Mouse (Mus musculus) neural tube, embryonic 15.5 days (tissue): ENCODE data around the gene Dclk2. TPM values are rescaled to one million over a fixed set of nuclear protein-coding genes. Genes with fewer than 3 reads are reported as not detected.

ENCODE experiments used
- ATAC-seq: fragments of 200-750 bp; cut with Nextera tagmentation; 2 replicates; pipeline ENCODE4 v1.8.0; 2017; ENCODE audit warnings: mild to moderate bottlenecking, moderate TSS enrichment, moderate library complexity; ENCODE audit not compliant: low FRiP score
- H3K27ac ChIP-seq: fragments of 300-500 bp; sonication (generic); replicated peaks from 2 replicates; pipeline ENCODE4 v1.5.1; 2015; ENCODE audit warnings: mild to moderate bottlenecking, inconsistent platforms
- H3K27me3 ChIP-seq: fragments of 300-500 bp; sonication (generic); replicated peaks from 2 replicates; pipeline ENCODE4 v1.6.1; 2015; ENCODE audit warnings: inconsistent platforms
- H3K36me3 ChIP-seq: fragments of 300-500 bp; sonication (generic); 2 replicates; pipeline ENCODE4 v1.6.1; 2015; ENCODE audit warnings: inconsistent platforms
- H3K4me1 ChIP-seq: fragments of 300-500 bp; sonication (generic); 2 replicates; pipeline ENCODE4 v1.6.1; 2015; ENCODE audit warnings: inconsistent platforms
- H3K4me2 ChIP-seq: fragments of 300-500 bp; sonication (generic); 2 replicates; pipeline ENCODE4 v1.6.1; 2015; ENCODE audit warnings: inconsistent platforms, mild to moderate bottlenecking, moderate library complexity
- H3K4me3 ChIP-seq: fragments of 300-500 bp; sonication (generic); replicated peaks from 2 replicates; pipeline ENCODE4 v1.5.1; 2015; ENCODE audit warnings: mild to moderate bottlenecking, inconsistent platforms
- H3K9ac ChIP-seq: fragments of 300-500 bp; sonication (generic); replicated peaks from 2 replicates; pipeline ENCODE4 v1.6.1; 2015; ENCODE audit warnings: mild to moderate bottlenecking, inconsistent platforms
- H3K9me3 ChIP-seq: fragments of 300-500 bp; sonication (generic); replicated peaks from 2 replicates; pipeline ENCODE4 v1.6.1; 2016; ENCODE audit warnings: inconsistent platforms
- WGBS: fragments of 180-500 bp; shearing (Covaris S2); methylation state at CpG from one replicate; pipeline ENCODE4 v1.1.7; 2015; ENCODE audit warnings: mixed read lengths; 5-methylcytosine and 5-hydroxymethylcytosine counted together
- polyA plus RNA-seq: library from polyadenylated mRNA; unstranded; fragments of >200 nt; fragmentation: Nextera tagmentation; extraction: Ambion mirVana; gene quantifications from 2 replicates; pipeline ENCODE4 v1.2.1, GENCODE M21; 2015

Gene Dclk2
- polyA plus RNA-seq, 1 experiment from 2014 or later: 73.4 TPM

DNA sequence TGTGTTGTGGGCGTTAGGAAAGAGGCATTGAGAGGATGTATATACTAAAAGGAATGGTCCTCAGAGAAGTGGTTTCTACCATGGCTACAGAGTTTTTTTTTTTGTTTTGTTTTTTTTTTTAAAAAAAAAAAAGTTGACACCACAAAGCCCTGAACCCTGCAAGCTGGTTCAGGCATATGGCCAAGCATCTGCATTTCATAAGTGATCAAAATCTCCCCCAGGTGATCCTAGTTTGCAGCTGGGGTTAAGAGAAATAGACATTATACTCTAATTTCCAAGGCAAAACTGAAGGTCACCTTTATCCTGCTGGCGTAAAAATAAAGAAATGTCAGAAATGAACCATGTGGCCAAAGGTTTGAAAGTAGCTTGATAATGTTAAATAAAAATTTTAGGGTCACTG is 60.9 kb downstream of the Dclk2 start:
- no peaks in the 10 kb centered on the region for H3K36me3 ChIP-seq
- no peak overlapping the region for H3K9ac ChIP-seq
- no peak for ATAC-seq
- H3K9me3 ChIP-seq: no peaks in the 10 kb centered on the region
- H3K4me2 ChIP-seq: no peak overlapping the region
- no peak overlapping the region for H3K4me3 ChIP-seq
- H3K27me3 ChIP-seq: no peaks in the 10 kb centered on the region
- peaks cover 50% of the 10 kb centered on the region for H3K4me1 ChIP-seq
- 88% methylated on average over 2 of the region's 2 CpGs for WGBS
- no peak overlapping the region for H3K27ac ChIP-seq

DNA sequence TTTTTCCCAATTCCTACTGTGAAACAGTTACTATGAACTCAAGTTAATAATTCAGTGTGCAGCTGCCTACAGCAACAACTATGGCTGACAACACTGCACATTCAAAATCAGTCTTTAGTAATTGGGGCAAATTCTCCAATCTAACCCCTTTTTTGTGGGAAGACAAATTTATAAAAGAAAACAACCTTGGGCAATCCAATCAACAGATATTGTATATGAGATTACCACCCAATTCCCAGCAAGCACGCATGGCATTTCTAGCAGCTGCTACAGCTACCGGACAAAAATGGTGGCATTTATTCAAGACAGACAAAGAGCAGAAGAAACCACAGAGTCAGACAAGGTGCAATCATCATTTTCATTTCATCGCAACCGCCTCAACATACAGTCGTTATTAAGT is 62.0 kb downstream of the Dclk2 start:
- Histone ChIP-seq H3K9me3 (no peaks in the 10 kb centered on the region), H3K27ac (no peak overlapping the region), H3K9ac (no peak overlapping the region), H3K4me3 (no peak overlapping the region), H3K4me1 (peaks cover 50% of the 10 kb centered on the region), H3K4me2 (no peak overlapping the region), H3K27me3 (no peaks in the 10 kb centered on the region), H3K36me3 (no peaks in the 10 kb centered on the region)
- ATAC-seq: no peak
- WGBS: 75% methylated on average over 5 of the region's 5 CpGs

DNA sequence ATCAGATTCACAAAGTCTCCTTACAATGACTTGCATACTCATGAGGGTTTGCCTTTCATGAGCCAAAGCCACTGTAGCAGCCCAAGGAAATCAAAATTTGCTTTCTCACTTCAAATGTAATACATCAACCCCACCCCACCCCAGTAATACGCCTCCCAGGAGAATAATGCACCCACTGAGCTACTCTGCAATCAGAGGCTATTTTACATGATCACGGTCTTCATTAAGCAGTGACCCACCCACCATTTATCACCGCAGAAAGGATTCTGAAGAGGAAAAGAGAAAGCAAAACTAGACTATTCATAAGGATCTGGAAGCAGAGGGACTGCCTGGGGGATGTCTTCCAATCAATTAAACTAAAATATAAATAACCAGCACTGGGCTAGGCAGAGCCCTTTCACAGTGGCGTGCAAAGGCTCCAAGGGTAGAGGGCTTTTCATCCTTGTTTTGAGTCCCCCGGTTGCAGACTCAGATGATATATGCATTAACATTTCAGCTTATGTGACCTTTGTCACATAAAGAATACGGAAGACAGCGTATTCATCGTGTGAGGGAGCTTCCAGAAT is 62.7 kb downstream of the Dclk2 start:
- 13% methylated on average over 8 of the region's 8 CpGs for WGBS
- Histone ChIP-seq H3K4me1 (peaks cover 46% of the 10 kb centered on the region), H3K27me3 (no peaks in the 10 kb centered on the region)

DNA sequence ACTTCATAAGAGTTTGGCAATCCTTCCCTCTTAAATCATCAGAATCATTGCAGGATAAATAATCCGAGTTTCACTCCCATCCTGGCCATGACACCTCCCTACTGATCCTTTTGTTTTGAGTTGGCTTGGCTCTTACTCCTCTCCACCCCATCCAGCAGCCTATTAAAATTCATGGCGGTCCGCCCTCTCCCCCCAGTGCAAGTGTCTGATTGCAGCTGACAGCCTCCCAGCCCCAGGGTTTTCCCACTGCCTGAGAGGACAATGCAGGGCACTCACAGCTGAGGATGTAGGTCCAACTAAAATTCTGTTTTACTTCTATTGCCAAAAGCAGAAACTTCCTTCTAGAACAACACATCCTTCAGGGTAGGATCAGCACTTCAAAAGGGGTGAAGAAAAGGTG is 67.8 kb downstream of the Dclk2 start:
- H3K9ac ChIP-seq: no peak overlapping the region
- peaks cover 29% of the 10 kb centered on the region for H3K4me1 ChIP-seq
- no peaks in the 10 kb centered on the region for H3K27me3 ChIP-seq
- no peak overlapping the region for H3K4me3 ChIP-seq
- H3K36me3 ChIP-seq: no peaks in the 10 kb centered on the region
- 15% methylated on average over 3 of the region's 3 CpGs for WGBS
- ATAC-seq: 0 out of 2 replicates have a peak, but pooled peaks have one; percentile 44
- peak overlapping the region; percentile 51 for H3K27ac ChIP-seq
- H3K4me2 ChIP-seq: no peak overlapping the region
- no peaks in the 10 kb centered on the region for H3K9me3 ChIP-seq

More for the DNA sequence above, 62.7 kb downstream of the Dclk2 start:
- Histone ChIP-seq H3K9me3 (no peaks in the 10 kb centered on the region), H3K27ac (peak overlapping the region; percentile 41; the same call in 1 of the 2 replicates), H3K9ac (no peak overlapping the region), H3K36me3 (no peaks in the 10 kb centered on the region), H3K4me3 (no peak overlapping the region), H3K4me2 (no peak overlapping the region)
- no peak for ATAC-seq

DNA sequence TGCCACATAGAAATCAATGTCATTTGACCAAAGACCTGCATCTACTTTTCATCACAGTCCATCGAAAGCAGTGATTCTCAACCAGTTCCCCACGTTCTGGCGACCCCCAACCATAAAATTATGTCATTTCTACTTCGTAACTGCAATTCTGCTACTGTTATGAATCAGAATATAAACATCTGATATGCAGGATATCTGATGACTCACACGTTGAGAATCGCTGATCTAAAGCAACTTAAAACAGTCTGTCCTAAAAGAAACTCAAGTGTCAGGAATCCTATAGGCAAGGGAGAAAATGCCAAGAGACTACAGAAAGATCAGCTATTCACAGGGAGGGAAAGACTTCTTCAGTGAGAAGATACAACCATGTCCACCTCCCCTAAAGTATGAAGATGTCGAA is 69.5 kb downstream of the Dclk2 start:
- no peak overlapping the region for H3K9ac ChIP-seq

DNA sequence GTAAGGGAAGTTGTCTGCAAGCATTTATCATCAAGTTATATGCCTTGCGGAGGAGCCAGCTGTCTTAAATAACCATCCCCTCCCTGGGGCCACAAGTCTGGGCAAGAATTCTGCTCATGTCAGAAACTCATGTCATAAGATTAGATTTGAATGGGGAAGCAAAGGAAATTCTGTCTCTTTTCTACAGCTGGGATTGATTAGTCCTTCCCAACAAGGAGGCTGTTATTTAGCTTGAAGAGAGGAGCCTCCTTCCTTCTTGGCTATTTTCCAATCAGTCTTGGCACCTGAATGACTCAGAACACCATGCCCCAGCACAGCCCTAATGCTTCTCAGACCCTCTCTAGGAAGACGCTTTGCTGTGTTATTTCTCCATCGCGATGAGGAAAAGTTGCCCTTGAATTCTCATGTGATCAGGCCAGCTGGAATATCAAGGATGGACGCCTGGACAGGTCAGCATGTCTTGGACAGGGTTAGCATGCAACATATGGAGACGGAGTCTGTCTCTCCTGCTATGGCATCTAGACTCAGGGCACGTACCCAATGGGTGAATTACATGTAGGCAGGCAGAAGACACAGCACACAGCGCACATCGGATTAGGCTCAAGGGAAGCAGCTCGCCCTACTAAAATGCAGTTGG is 70.1 kb downstream of the Dclk2 start:
- Histone ChIP-seq H3K4me2 (no peak overlapping the region; the same call in 1 of the 2 replicates), H3K27me3 (no peaks in the 10 kb centered on the region), H3K4me3 (no peak overlapping the region), H3K9ac (no peak overlapping the region), H3K36me3 (no peaks in the 10 kb centered on the region), H3K27ac (peak overlapping the region; percentile 61), H3K4me1 (peaks cover 45% of the 10 kb centered on the region), H3K9me3 (no peaks in the 10 kb centered on the region)
- WGBS: 61% methylated on average over 10 of the region's 10 CpGs
- peak; percentile 29; the same call in 1 of the 2 replicates for ATAC-seq

More for the DNA sequence above, 69.5 kb downstream of the Dclk2 start:
- WGBS: 94% methylated on average over 7 of the region's 7 CpGs
- no peak for ATAC-seq
- H3K4me2 ChIP-seq: no peak overlapping the region
- no peak overlapping the region for H3K4me3 ChIP-seq
- H3K27me3 ChIP-seq: no peaks in the 10 kb centered on the region
- no peaks in the 10 kb centered on the region for H3K9me3 ChIP-seq
- peaks cover 39% of the 10 kb centered on the region for H3K4me1 ChIP-seq
- no peaks in the 10 kb centered on the region for H3K36me3 ChIP-seq
- H3K27ac ChIP-seq: peak overlapping the region; percentile 61

DNA sequence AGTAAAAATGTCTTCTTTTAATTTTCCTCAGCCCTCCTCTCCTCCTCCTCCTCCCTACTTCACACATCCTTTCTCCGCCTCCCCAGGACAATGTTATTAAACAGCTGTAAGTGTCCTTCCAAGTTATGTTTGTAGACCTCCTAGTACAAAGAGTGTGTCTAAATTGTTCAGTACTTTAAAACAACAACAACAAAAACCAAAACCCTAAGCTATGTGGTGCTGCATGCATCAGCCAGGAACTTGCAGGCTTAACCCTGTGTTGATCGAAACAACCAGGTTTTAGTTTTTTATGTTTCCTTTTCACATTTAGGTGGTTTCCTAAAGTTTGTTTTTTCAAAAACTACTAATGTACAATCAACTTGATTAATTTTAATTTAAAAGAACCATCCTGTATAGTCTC is 71.3 kb downstream of the Dclk2 start:
- no peak overlapping the region for H3K27ac ChIP-seq
- no peaks in the 10 kb centered on the region for H3K27me3 ChIP-seq
- H3K36me3 ChIP-seq: no peaks in the 10 kb centered on the region
- no peak overlapping the region for H3K4me3 ChIP-seq
- 83% methylated on average over 2 of the region's 2 CpGs for WGBS
- H3K4me2 ChIP-seq: no peak overlapping the region
- H3K4me1 ChIP-seq: peaks cover 55% of the 10 kb centered on the region
- no peak for ATAC-seq
- H3K9ac ChIP-seq: no peak overlapping the region
- no peaks in the 10 kb centered on the region for H3K9me3 ChIP-seq

DNA sequence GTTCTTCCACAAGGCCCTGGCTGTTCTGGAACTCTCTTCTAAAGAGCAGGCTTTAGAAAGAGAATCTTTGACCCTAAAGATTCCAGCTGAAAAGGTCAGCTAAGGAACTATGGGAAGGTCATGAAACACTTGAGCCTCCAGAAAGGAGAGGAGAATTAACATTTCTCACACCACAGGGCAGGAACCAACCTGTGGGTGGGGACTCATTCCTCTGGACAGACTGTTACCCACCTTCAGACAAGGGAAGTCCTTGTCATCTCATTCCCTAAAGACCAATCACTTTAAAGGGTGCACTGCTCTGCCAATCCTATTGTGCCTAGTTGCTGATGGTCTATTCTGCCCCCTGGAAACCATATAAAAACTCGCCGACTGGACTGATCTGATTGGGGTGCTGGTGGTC is 73.1 kb downstream of the Dclk2 start:
- H3K4me1 ChIP-seq: peaks cover 56% of the 10 kb centered on the region
- H3K4me3 ChIP-seq: no peak overlapping the region
- no peaks in the 10 kb centered on the region for H3K9me3 ChIP-seq
- H3K9ac ChIP-seq: no peak overlapping the region
- H3K27ac ChIP-seq: no peak overlapping the region
- H3K4me2 ChIP-seq: no peak overlapping the region
- H3K27me3 ChIP-seq: no peaks in the 10 kb centered on the region
- WGBS: 64% methylated on average over 2 of the region's 2 CpGs
- no peak for ATAC-seq
- no peaks in the 10 kb centered on the region for H3K36me3 ChIP-seq

DNA sequence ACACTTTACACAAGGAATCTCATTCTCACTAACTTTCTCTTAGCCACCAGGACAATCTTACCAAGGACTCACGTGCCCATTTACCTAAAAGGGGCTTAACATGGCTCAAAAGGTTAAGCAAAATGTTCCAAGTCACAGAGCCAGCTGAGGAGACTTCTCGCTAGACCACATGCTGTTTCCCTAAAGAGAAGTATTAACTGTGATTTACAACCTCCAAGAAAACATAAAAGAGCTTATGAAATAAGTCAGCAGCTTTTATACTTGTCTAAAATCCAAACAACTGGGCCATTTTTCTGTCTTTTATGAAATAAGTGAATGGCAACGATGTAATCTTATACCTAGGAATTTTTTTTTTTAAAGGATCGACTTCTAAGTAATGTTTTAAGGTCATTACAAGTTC is 74.6 kb downstream of the Dclk2 start:
- no peak overlapping the region for H3K4me3 ChIP-seq
- H3K9ac ChIP-seq: no peak overlapping the region
- WGBS: 20% methylated on average over 4 of the region's 4 CpGs
- peaks cover 48% of the 10 kb centered on the region for H3K4me1 ChIP-seq
- H3K36me3 ChIP-seq: no peaks in the 10 kb centered on the region
- no peaks in the 10 kb centered on the region for H3K9me3 ChIP-seq
- peak overlapping the region; percentile 86 for H3K27ac ChIP-seq
- no peaks in the 10 kb centered on the region for H3K27me3 ChIP-seq
- no peak for ATAC-seq
- no peak overlapping the region for H3K4me2 ChIP-seq

DNA sequence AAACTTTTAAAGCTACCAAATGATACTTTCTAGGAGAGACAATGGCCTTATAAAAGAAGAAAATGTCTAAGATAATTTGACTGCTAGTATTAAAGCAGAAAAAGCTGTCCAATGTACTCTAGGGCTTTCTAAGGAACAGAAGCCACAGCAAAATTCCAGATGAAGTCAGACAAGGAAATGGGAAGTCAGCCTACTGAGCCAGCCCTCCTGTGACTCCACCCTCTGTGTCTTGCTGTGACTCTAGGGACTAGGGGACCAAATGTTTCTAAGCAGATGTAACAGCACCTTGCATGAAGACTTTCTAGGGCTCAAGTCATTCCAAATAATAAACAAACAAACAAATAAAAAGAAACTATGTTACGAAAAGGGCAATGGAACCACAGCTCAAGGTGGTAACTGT is 75.1 kb downstream of the Dclk2 start:
- Histone ChIP-seq H3K4me1 (peaks cover 43% of the 10 kb centered on the region), H3K27me3 (no peaks in the 10 kb centered on the region), H3K4me2 (no peak overlapping the region), H3K9ac (no peak overlapping the region), H3K27ac (peak overlapping the region; percentile 86), H3K36me3 (no peaks in the 10 kb centered on the region), H3K4me3 (no peak overlapping the region), H3K9me3 (no peaks in the 10 kb centered on the region)
- WGBS: 73% methylated on average over 1 of the region's 1 CpGs
- no peak for ATAC-seq

DNA sequence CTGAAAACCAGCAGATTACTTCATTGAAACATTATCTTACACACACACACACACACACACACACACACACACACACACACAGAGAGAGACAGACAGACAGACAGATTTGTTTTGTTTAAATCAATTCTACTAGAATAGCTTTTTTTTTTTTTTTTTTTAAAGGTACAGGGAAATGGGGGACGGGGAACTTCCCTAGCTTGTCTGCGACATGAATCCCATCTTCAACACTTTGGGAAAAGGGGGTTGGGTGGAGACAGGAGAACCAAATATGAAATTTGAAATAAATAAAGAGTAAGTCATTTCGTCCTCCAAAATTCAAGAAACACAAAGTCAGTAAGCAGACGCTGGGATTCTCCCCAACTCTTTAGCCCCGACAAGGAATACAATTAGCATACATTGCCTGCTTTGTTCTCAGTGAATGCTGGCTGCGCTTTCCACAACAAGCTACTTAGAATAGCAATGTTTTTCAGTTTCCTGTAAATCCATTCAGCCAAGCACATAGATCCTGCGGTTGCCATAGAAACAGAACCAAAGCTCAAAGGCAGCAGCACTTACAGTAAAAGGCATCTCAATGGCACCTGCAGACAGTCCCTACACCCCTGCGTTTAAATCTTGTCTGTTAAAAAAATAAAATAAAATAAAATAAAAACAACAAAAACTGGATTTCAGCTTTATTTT is 75.7 kb downstream of the Dclk2 start:
- H3K9me3 ChIP-seq: no peaks in the 10 kb centered on the region
- H3K4me1 ChIP-seq: peaks cover 39% of the 10 kb centered on the region
- no peaks in the 10 kb centered on the region for H3K27me3 ChIP-seq
- peak overlapping the region; percentile 86 for H3K27ac ChIP-seq
- WGBS: 8% methylated on average over 8 of the region's 8 CpGs
- peak overlapping the region; percentile 34; the same call in 1 of the 2 replicates for H3K9ac ChIP-seq
- H3K4me2 ChIP-seq: peak overlapping the region; percentile 48
- peak; percentile 85 for ATAC-seq
- H3K4me3 ChIP-seq: peak overlapping the region; percentile 12; the same call in 1 of the 2 replicates
- H3K36me3 ChIP-seq: no peaks in the 10 kb centered on the region

DNA sequence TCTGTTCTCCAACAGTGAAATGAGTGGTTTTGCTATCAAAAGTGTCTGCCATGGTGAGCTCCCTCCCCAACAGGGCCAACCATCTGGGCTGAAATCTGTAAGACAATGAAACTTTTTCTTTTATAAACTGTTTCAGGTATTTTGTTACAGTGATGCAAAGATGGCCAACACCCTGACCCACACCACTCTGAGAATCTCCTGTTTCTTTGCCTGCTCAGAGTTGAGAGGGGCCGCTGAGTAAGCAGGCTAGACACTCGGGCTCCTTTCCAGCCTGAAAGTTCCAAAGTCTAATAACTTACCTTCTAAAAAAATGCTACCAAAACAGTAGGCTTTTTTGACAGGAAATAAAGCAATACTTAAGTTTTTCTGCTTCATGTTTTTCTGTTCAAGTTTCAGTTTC is 78.2 kb downstream of the Dclk2 start:
- H3K27me3 ChIP-seq: no peaks in the 10 kb centered on the region
- ATAC-seq: no peak
- H3K4me3 ChIP-seq: no peak overlapping the region
- WGBS: 92% methylated on average over 2 of the region's 2 CpGs
- H3K9ac ChIP-seq: no peak overlapping the region
- H3K36me3 ChIP-seq: no peaks in the 10 kb centered on the region
- no peak overlapping the region for H3K4me2 ChIP-seq
- no peak overlapping the region for H3K27ac ChIP-seq
- no peaks in the 10 kb centered on the region for H3K9me3 ChIP-seq
- H3K4me1 ChIP-seq: peaks cover 36% of the 10 kb centered on the region
